Mouse (Mus musculus) heart, embryonic 12.5 days (tissue): Measurements from ENCODE around the gene Acer1. TPM values are rescaled to one million over a fixed set of nuclear protein-coding genes. Genes with fewer than 3 reads are reported as not detected.
"Not testable (repeated sequence)": the region's sequence is repeated elsewhere in the genome, so short reads cannot be mapped to it uniquely, and the experiment has no call there.

Source experiments
- ATAC-seq: fragments of 200-750 bp; cut with Nextera tagmentation; 2 replicates; pipeline ENCODE4 v1.8.0; 2017; ENCODE audit warnings: moderate TSS enrichment, moderate library complexity; ENCODE audit not compliant: insufficient number of reproducible peaks, low FRiP score
- H3K27ac ChIP-seq: fragments of 300-500 bp; sonication (generic); 2 replicates; pipeline ENCODE4 v1.5.1; 2016; ENCODE audit warnings: mild to moderate bottlenecking, moderate library complexity; ENCODE audit not compliant: poor library complexity, severe bottlenecking
- H3K27me3 ChIP-seq: fragments of 300-500 bp; sonication (generic); replicated peaks from 2 replicates; pipeline ENCODE4 v1.6.1; 2016; ENCODE audit warnings: mild to moderate bottlenecking, moderate library complexity
- H3K36me3 ChIP-seq: fragments of 300-500 bp; sonication (generic); 2 replicates; pipeline ENCODE4 v1.6.1; 2016; ENCODE audit warnings: mild to moderate bottlenecking, moderate library complexity
- H3K4me1 ChIP-seq: fragments of 300-500 bp; sonication (generic); replicated peaks from 2 replicates; pipeline ENCODE4 v1.6.1; 2016; ENCODE audit warnings: mild to moderate bottlenecking
- H3K4me2 ChIP-seq: fragments of 300-500 bp; sonication (generic); 2 replicates; pipeline ENCODE4 v1.6.1; 2016; ENCODE audit warnings: mild to moderate bottlenecking, moderate library complexity
- H3K4me3 ChIP-seq: fragments of 300-500 bp; sonication (generic); 2 replicates; pipeline ENCODE4 v1.5.1; 2016; ENCODE audit warnings: mild to moderate bottlenecking
- H3K9ac ChIP-seq: fragments of 300-500 bp; sonication (generic); 2 replicates; pipeline ENCODE4 v1.6.1; 2016; ENCODE audit warnings: mild to moderate bottlenecking, moderate library complexity
- H3K9me3 ChIP-seq: fragments of 300-500 bp; sonication (generic); replicated peaks from 2 replicates; pipeline ENCODE4 v1.6.1; 2016; ENCODE audit warnings: mild to moderate bottlenecking, moderate library complexity
- WGBS: fragments of 180-500 bp; shearing (Covaris S2); methylation state at CpG from one replicate; pipeline ENCODE4 v1.1.7; 2016; 5-methylcytosine and 5-hydroxymethylcytosine counted together
- polyA plus RNA-seq: library from polyadenylated mRNA; unstranded; fragments of >200 nt; fragmentation: Nextera tagmentation; extraction: Ambion mirVana; gene quantifications from 2 replicates; pipeline ENCODE4 v1.2.1, GENCODE M21; 2016

The Acer1 gene
- polyA plus RNA-seq, 1 experiment from 2014 or later, result not detected

GRCm38 (mm10) chr17:56913023-56913422 lies 68.9 kb downstream of the Acer1 start:
- Histone ChIP-seq H3K4me1 (peaks cover 30% of the 10 kb centered on the region), H3K36me3 (peaks cover 80% of the 10 kb centered on the region), H3K4me2 (no peak overlapping the region), H3K27me3 (no peaks in the 10 kb centered on the region), H3K4me3 (no peak overlapping the region), H3K9ac (no peak overlapping the region), H3K9me3 (no peaks in the 10 kb centered on the region), H3K27ac (no peak overlapping the region)
- 83% methylated on average over 3 of the region's 3 CpGs for WGBS
- no peak for ATAC-seq

DNA sequence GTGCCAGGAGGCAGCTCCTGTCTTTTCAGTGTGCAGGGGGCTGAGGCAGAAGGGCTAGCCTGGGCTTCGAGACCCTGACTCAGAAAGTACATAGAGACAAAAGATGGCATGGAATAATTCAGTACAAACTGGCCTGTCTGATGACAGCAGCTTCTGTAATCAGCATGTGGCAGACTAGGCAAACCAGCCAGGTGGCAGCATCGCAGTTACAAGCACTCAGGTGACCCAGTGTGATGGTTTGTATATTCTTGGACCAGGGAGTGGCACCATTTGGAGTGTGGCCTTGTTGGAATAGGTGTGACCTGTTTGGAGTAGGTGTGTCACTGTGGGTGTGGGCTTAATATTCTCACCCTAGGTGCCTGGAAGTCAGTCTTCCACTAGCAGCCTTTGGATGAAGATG lies 72.2 kb downstream of the Acer1 start:
- ATAC-seq, H3K27ac ChIP-seq, H3K4me3 ChIP-seq, H3K4me2 ChIP-seq, H3K9ac ChIP-seq, H3K27me3 ChIP-seq, H3K9me3 ChIP-seq: not testable (repeated sequence)
- Histone ChIP-seq H3K4me1 (peaks cover 29% of the 10 kb centered on the region), H3K36me3 (peaks cover 75% of the 10 kb centered on the region)
- 92% methylated on average over 2 of the region's 2 CpGs for WGBS

- Histone ChIP-seq H3K4me3 (no peak overlapping the region), H3K27ac (peak overlapping the region; percentile 39), H3K36me3 (peaks cover 79% of the 10 kb centered on the region), H3K27me3 (no peaks in the 10 kb centered on the region), H3K4me2 (peak overlapping the region; percentile 18; the same call in 1 of the 2 replicates), H3K4me1 (peaks cover 27% of the 10 kb centered on the region), H3K9ac (no peak overlapping the region), H3K9me3 (no peaks in the 10 kb centered on the region)
- WGBS, result 41% methylated on average over 9 of the region's 9 CpGs
- no peak for ATAC-seq
Observed at GRCm38 (mm10) chr17:56907887-56908286, 74.0 kb downstream of the Acer1 start.

- 92% methylated on average over 5 of the region's 5 CpGs for WGBS
- no peak overlapping the region for H3K4me3 ChIP-seq
- no peak overlapping the region for H3K27ac ChIP-seq
- H3K9me3 ChIP-seq, result no peaks in the 10 kb centered on the region
- H3K4me1 ChIP-seq, result peaks cover 27% of the 10 kb centered on the region
- H3K9ac ChIP-seq, result no peak overlapping the region
- ATAC-seq, result no peak
- no peak overlapping the region for H3K4me2 ChIP-seq
- H3K27me3 ChIP-seq, result no peaks in the 10 kb centered on the region
- peaks cover 81% of the 10 kb centered on the region for H3K36me3 ChIP-seq
Observed at GRCm38 (mm10) chr17:56907096-56907495, 74.8 kb downstream of the Acer1 start.

GRCm38 (mm10) chr17:56906166-56906565 lies 75.8 kb downstream of the Acer1 start:
- Histone ChIP-seq H3K9ac (no peak overlapping the region), H3K9me3 (no peaks in the 10 kb centered on the region), H3K27me3 (no peaks in the 10 kb centered on the region), H3K4me1 (peaks cover 27% of the 10 kb centered on the region), H3K27ac (no peak overlapping the region), H3K4me2 (no peak overlapping the region), H3K36me3 (peaks cover 81% of the 10 kb centered on the region), H3K4me3 (no peak overlapping the region)
- ATAC-seq, result no peak
- 87% methylated on average over 3 of the region's 3 CpGs for WGBS

Other genes starting within 250 kb of the Acer1 start
- gene Nrtn, start 224.6 kb downstream of the Acer1 start, polyA plus RNA-seq, result 7.5 and 9.0 TPM in 2 replicates
- 33.3 and 34.8 TPM in 2 replicates for gene Dus3l, start 217.4 kb downstream of the Acer1 start, polyA plus RNA-seq
- gene Prr22, start 211.9 kb downstream of the Acer1 start, polyA plus RNA-seq, result 1.0 and 1.4 TPM in 2 replicates
- gene Rfx2, start 151.1 kb downstream of the Acer1 start, polyA plus RNA-seq, result 3.8 and 4.4 TPM in 2 replicates
- not detected in 2 replicates for gene Acsbg2, start 107.7 kb downstream of the Acer1 start, polyA plus RNA-seq
- 0.33 and 0.36 TPM in 2 replicates for gene 1700061G19Rik, start 106.6 kb downstream of the Acer1 start, polyA plus RNA-seq
- gene Mllt1, start 46.7 kb downstream of the Acer1 start, polyA plus RNA-seq, result 45.3 and 50.6 TPM in 2 replicates
- gene Clpp, start 8.2 kb upstream of the Acer1 start, polyA plus RNA-seq, result 98.1 and 102 TPM in 2 replicates
- gene Alkbh7, start 15.2 kb upstream of the Acer1 start, polyA plus RNA-seq, result 48.5 and 52.8 TPM in 2 replicates
- gene Pspn, start 17.9 kb upstream of the Acer1 start, polyA plus RNA-seq, result 0.55 TPM in 1 of 2 replicates, not detected in the other
- gene Gtf2f1, start 29.2 kb upstream of the Acer1 start, polyA plus RNA-seq, result 34.3 and 36.4 TPM in 2 replicates
- gene Gm17949, start 29.3 kb upstream of the Acer1 start, polyA plus RNA-seq, result 0.22 and 0.43 TPM in 2 replicates
- gene Khsrp, start 49.4 kb upstream of the Acer1 start, polyA plus RNA-seq, result 52.4 and 58.7 TPM in 2 replicates
- gene Slc25a41, start 59.5 kb upstream of the Acer1 start, polyA plus RNA-seq, result not detected in 2 replicates
- gene Crb3, start 77.0 kb upstream of the Acer1 start, polyA plus RNA-seq, result 0.27 and 0.94 TPM in 2 replicates
- 15.5 and 17.2 TPM in 2 replicates for gene Slc25a23, start 77.7 kb upstream of the Acer1 start, polyA plus RNA-seq
- 0.66 and 1.4 TPM in 2 replicates for gene Dennd1c, start 96.4 kb upstream of the Acer1 start, polyA plus RNA-seq
- gene Tubb4a, start 105.7 kb upstream of the Acer1 start, polyA plus RNA-seq, result 9.4 and 11.3 TPM in 2 replicates
- gene Tnfsf9, start 123.2 kb upstream of the Acer1 start, polyA plus RNA-seq, result 5.3 and 7.1 TPM in 2 replicates
- not detected in 2 replicates for gene Cd70, start 167.7 kb upstream of the Acer1 start, polyA plus RNA-seq
- 0.11 and 0.46 TPM in 2 replicates for gene Tnfsf14, start 212.1 kb upstream of the Acer1 start, polyA plus RNA-seq
- gene C3, start 246.0 kb upstream of the Acer1 start, polyA plus RNA-seq, result 0.87 and 2.6 TPM in 2 replicates